Mouse (Mus musculus) B cell, adult 2 months (primary cell): Measurements from ENCODE around the gene Prkg1.
"Not testable (repeated sequence)": the region's sequence is repeated elsewhere in the genome, so short reads cannot be mapped to it uniquely, and the experiment has no call there.

Experiments used
- DNase-seq, 2 experiments: peaks; one replicate each; pipeline ENCODE4 v3.0.0; 2022

Prkg1 gene

GRCm38 (mm10) chr19:31279797-31280486, 484.9 kb downstream of the Prkg1 start:
- DNase-seq, result no peak

GRCm38 (mm10) chr19:31262438-31262837, 502.4 kb downstream of the Prkg1 start:
- no peak for DNase-seq

GRCm38 (mm10) chr19:31260494-31260893, 504.3 kb downstream of the Prkg1 start:
- DNase-seq, result no peak

- no peak for DNase-seq
These were observed 509.1 kb downstream of the Prkg1 start for GRCm38 (mm10) chr19:31255780-31256179.

GRCm38 (mm10) chr19:31232410-31232809, 532.4 kb downstream of the Prkg1 start:
- no peak for DNase-seq

- DNase-seq, result no peak
These were observed 536.4 kb downstream of the Prkg1 start for GRCm38 (mm10) chr19:31228385-31228784.

- DNase-seq, result peak in 1 of 2 experiments; percentile 13
These were observed 541.4 kb downstream of the Prkg1 start for GRCm38 (mm10) chr19:31223457-31223856.

GRCm38 (mm10) chr19:31219261-31219660, 545.6 kb downstream of the Prkg1 start:
- DNase-seq, result not testable (repeated sequence)

- DNase-seq, result no peak
These were observed 554.0 kb downstream of the Prkg1 start for GRCm38 (mm10) chr19:31210850-31211249.

- peak in 1 of 2 experiments; percentile 10 for DNase-seq
These were observed 554.4 kb downstream of the Prkg1 start for GRCm38 (mm10) chr19:31210449-31210848.

GRCm38 (mm10) chr19:31199583-31199982, 565.2 kb downstream of the Prkg1 start:
- DNase-seq, result no peak

- no peak for DNase-seq
These were observed 566.4 kb downstream of the Prkg1 start for GRCm38 (mm10) chr19:31198461-31198860.

- DNase-seq, result no peak
These were observed 567.8 kb downstream of the Prkg1 start for GRCm38 (mm10) chr19:31197076-31197475.

- no peak for DNase-seq
These were observed 576.1 kb downstream of the Prkg1 start for GRCm38 (mm10) chr19:31188559-31189218.

- no peak for DNase-seq
These were observed 584.1 kb downstream of the Prkg1 start for GRCm38 (mm10) chr19:31180757-31181156.

GRCm38 (mm10) chr19:31177279-31177922, 587.4 kb downstream of the Prkg1 start:
- no peak for DNase-seq

- DNase-seq, result no peak
These were observed 593.8 kb downstream of the Prkg1 start for GRCm38 (mm10) chr19:31170985-31171384.

GRCm38 (mm10) chr19:31158944-31159460, 605.8 kb downstream of the Prkg1 start:
- DNase-seq, result no peak

GRCm38 (mm10) chr19:31153399-31153798, 611.4 kb downstream of the Prkg1 start:
- DNase-seq, result no peak

GRCm38 (mm10) chr19:31149902-31150301, 614.9 kb downstream of the Prkg1 start:
- DNase-seq, result peak; percentile 1 to 2

- no peak for DNase-seq
These were observed 617.4 kb downstream of the Prkg1 start for GRCm38 (mm10) chr19:31147457-31147856.

GRCm38 (mm10) chr19:31146156-31146555, 618.7 kb downstream of the Prkg1 start:
- no peak for DNase-seq

GRCm38 (mm10) chr19:31141905-31142304, 622.9 kb downstream of the Prkg1 start:
- DNase-seq, result no peak

- DNase-seq, result no peak
These were observed 628.5 kb downstream of the Prkg1 start for GRCm38 (mm10) chr19:31136316-31136715.
